Mouse (Mus musculus) c-Kit-negative CD71-positive TER-119-positive erythroid progenitor cells, embryonic 14.5 days (primary cell): ENCODE data around the gene Gpha2.

ENCODE experiments used
- DNase-seq: peaks from one replicate; pipeline ENCODE4 v3.0.0-alpha.2; 2013; ENCODE audit warnings: low read depth, low spot score

The Gpha2 gene

GRCm38 (mm10) chr19:6241274-6242107, 15.3 kb downstream of the Gpha2 start, which contains the start of gene Atg2a:
Gene Atg2a (plus strand): TSS chr19:6241668.
- peak; percentile 98 for DNase-seq

- no peak for DNase-seq
Observed at GRCm38 (mm10) chr19:6242281-6242680, 16.1 kb downstream of the Gpha2 start.

DNA sequence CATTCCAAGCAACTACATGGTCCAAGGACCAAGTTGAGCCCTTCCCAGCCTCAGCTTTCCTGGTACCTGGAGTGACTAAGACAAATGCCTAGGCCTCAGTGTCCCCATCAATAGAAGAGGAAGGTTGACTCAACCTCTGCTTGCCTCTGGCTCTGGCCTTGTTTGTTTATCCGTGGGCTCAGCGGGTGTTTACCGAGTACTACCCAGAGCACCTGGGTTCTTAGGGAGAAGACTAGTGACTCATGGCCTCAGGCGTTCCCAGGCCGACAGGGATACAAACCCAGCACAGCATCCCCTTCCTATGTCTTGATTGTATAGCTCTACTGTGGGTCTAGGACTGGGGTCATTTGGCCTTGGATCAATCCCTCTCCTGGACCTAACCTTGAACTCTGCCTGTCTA, 17.0 kb downstream of the Gpha2 start:
- no peak for DNase-seq

GRCm38 (mm10) chr19:6245806-6246205, 19.6 kb downstream of the Gpha2 start:
- DNase-seq, result no peak

DNA sequence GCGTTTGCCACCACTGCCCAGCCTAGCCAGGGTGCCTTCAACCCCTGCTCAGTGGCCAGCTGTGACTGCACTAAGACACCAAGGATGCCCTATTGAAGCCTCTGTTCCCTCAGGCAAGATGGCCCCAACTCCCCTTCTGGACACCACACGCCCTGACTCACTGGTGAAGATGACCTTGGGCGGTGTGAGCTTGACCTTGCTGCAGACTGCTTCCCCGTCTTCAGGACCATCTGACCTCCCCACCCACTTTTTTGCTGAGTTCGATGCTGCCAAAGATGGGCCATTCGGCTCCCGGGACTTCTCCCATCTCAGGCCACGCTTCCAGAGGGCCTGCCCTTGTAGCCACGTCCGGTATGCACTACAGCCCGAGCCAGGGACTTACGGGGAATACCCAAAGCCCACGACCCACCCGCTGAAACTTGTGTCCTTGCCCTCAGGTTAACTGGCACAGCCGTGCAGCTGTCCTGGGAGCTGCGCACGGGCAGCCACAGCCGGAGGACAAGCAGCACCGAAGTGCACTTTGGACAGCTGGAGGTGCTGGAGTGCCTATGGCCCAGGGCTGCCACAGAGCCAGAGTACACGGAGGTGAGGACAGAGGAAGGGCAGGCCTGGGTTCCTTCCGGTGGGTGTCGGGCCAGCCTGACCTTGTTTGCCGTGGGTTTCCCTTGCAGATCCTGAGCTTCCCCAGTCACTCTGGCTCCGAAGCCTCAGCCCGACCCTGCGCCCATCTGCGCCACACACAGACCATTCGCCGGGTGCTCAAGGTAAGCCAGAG, 21.5 kb downstream of the Gpha2 start:
- no peak for DNase-seq

DNA sequence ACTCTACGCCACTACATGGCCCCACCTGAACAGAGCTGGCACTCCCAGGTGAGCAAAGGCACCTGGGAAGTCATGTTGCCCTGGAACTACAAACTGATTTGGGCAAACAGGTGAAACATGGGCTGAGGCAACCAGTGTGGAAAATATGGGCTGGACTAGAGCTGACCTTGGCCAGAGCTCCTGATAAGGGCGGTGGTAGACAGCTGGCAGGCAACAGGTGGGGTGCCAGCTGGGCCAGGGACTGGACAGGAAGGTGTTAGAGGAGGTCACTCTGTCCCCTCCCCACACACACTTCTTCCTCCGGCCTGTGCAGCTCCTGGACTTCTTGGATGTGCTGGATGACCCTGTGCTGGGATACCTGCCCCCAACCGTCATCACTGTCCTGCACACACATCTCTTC, 26.8 kb downstream of the Gpha2 start:
- DNase-seq, result no peak

DNA sequence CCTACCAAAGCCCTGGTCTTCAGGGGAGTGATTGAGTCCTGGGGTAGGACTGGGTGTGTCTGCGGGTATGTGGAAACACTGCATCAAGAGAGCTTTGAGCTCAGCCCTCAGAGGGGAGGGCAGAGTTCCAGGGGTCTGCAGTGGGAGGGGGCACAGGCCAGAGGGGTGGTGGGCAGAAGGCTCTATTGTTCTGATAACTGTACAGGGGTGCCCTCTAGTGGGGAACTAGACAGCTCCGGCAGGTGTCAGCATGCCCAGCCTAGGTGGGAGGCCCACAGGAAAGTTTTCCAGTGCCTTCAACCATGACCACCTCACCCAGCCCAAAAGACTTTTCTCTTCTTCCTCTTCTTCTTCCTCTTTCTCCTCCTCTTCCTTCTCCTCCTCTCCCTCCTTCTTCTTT, 34.2 kb downstream of the Gpha2 start:
- DNase-seq, result no peak

DNA sequence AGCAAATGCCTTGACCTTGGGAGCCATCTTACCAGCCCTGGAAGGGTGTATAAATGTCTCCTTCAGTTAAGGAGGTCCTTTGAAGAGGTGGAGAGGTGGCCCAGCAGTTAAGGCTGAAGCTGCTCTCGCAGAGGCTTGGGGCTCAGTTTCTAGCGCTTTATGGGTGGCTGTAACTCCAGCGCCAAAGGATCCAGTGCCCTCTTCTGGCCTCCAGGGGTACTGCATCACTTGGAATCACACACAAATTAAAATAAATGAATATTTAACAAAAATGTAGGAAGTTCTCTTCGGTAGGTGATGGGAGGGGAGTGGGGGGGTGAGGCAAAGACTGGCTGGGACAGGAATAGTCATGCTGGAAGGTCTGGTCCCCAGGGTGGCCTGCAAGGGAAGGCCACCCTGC, 34.8 kb downstream of the Gpha2 start:
- no peak for DNase-seq

DNA sequence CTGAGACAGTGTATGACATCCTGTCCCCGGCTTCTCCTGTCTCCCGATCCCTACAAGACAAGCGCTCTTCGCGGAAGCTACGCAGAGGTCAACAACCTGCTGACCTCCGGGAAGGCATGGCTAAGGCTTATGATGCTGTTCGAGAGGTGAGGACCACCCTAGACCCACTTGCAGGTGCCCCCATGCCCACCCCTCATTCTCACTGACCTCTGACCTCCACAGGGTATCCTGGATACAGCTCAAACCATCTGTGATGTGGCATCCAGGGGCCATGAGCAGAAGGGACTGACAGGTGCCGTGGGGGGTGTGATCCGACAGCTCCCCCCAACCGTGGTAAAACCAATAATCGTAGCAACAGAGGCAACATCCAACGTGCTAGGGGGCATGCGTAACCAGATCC, 35.2 kb downstream of the Gpha2 start:
- no peak for DNase-seq

DNA sequence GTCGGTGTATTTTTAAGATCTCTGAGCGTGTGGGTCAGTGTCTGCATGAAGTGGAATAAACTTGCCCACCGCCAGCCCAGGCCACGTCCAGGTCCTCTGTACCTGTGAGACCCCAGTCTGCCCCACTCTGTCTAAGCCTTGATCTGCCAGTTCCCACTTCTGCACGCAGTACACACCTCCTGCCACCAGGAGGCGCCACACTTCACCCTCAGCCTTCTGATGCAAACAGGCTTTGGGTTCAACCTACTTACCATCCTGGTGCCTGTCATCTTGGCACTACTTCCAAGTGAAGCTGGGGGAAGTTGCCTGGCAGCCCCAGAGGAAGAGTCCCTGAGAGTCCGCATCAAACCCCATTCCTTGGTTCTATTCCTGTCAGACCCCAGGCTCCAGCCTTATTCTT, 36.0 kb downstream of the Gpha2 start:
- peak; percentile 61 for DNase-seq

GRCm38 (mm10) chr19:6262839-6263433, 36.8 kb downstream of the Gpha2 start:
- no peak for DNase-seq

DNA sequence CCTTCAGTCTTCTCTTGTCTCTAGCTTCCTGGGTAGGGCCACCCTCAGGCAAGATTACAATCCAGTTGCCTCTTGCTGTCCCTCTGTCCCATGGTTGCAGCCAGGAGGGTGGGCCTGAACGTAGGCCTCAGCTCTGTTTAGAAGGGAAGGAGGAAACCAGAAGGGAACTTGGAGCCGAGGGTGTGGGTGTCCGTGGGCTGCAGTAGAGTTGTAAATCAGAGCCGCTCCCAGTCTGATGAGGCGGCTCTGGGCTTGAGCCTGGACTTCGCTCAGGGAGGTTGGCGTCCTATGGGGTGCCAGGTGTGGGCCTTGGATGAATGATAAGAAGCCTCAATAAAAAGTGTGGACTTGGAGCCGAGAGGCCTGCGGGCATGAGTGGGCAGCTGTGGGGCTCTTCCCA, 38.0 kb downstream of the Gpha2 start:
- no peak for DNase-seq

DNA sequence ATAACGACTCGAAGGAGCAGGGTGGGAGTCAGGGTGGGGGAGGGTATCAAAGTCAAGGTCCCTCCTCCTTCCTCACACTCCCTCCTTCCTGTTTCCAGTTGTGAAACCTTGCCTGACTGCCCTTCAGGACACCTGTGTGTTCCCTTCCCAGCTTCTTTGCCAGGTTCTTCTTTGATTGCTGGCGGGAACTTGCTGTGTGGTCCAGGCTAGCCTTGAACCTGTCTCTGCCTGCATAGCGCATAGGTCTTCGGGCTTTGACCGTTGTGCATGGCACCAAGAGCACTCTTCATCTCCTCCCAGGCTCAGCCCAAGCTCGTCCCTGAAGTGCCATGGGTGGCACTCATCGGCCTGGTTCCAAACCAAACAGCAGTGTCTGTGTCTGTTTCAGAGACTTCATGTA, 38.8 kb downstream of the Gpha2 start:
- no peak for DNase-seq

- no peak for DNase-seq
Observed at GRCm38 (mm10) chr19:6265727-6266182, 39.6 kb downstream of the Gpha2 start.

DNA sequence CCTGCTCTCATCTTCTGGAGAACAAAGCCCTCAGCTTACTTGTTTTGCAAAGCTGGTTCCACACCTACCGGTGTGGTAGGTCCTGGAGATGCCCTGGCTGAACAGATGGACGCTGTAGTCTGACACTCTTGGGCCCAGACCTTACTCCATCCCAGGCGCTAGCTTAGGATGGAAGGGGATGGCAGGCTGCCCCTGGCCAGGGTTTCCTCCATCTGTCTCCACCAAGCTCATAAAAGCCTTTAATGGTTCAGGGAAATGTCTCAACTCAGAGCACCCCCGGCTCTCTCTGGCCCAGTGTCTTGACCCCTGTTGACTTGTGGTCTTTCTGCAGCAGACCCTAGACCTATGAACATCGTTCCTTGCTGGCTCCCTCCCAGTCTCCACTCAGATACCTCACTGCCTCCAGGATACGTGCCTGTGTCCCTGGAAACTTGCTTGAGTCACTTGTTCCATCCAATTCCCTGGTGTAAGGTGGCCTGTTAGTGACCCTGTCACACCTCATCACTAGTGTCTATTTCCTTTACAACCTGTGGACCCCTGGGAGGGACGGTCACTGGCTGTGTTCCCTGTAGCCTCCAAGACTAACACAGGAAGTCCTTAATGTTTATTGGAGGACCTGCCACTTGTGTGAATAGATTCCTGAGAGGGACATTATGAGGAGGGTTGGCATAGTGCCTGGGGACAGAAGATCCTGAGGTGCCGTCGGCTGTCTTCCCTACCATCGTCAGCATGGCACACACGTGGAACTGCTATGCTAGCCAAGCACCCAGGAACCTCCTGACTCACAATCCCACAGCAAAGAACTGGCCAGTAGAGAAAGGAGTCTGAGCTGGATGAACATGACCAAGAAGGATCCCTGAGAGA, 41.4 kb downstream of the Gpha2 start:
- no peak for DNase-seq

DNA sequence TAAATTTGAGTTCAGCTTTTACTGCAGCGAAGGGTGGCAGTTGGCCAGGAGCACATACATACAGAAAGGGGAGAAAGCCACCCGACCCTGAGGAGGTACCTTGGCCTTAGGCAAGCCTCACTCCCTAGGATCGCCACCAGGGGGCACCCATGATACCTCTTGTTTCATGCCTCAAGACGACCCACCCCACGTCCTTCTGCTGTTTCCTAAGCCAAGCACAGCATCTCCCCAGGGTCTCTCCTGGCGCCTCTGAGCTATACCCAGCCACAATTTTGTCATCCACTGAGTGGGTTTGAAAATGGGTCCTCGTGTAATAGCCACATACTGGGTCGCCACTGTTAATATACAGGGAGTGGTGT, 42.0 kb downstream of the Gpha2 start:
- DNase-seq, result peak; percentile 73

DNA sequence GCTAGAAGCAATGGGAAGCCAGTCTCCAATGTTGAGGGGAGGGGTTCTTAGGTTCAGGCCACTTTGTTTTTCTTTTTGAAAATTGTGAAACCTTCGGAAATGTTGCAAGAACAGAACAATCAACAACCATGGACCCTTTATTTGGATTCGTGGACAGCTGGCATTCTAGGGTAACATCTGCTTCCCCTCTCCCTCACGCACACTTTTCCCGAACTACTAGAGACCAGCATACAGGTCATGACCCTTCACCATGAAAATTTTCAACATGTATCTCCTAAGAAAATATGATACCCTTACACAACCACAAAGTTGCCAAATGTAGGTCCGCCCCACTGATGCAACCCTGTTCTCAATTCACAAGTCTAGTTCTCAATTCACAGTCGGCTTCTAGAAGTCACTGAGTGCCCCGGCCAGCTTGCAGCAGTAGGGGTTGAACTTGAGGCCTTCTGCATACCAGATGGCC, 42.5 kb downstream of the Gpha2 start:
- no peak for DNase-seq

DNA sequence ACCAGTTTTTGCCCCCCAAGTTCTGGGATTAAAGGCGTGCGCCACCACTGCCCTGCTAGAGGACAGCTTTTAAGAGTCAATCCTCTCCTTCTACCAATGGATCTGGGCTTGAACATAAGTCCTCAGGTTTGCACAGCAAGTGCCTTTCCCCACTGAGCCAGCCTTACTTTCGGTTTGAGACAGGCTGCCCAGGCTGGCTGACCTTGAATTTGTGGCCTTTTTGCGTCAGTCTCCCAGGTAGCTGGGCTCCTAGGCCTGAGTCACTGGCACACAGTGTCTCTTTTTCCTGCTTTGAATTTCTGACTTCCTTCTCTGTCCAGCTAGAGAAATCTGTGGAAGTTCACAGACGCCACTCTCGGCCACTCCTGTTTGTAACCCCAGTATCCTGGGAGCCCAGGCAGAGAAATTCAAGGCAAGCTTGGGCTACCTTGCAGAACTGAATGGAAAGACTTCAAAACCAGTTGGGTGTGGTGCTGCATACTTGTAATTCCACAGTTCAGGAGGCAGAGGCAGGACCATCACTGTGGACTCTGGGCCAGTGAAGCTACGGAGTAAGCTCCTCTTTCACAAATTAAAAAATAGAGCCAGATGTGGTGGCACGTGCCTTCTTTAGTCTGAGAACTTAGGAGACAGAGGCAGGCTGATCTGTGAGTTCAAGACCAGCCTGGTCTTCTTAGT, 43.8 kb downstream of the Gpha2 start:
- no peak for DNase-seq

DNA sequence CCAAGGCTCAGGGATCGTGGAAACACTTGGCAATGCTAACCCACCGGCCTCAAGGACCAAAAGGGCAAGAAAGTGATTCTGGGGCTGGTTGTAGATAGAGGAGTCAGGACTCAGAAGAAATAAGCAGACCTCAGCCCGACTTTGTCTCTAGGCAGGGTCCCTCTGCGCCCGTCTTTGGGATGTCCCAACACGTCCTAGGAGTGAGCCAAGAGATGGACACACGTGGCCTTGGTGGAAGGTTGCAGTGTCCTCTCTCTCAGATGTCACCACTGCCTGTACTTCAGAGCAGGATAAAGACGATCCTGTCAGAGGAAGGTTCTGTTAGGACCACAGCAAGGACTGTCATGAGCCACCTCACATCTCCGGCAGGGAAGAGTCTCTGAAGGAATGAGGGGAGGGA, 44.5 kb downstream of the Gpha2 start:
- no peak for DNase-seq

GRCm38 (mm10) chr19:6271206-6271605, 45.0 kb downstream of the Gpha2 start:
- DNase-seq, result no peak

DNA sequence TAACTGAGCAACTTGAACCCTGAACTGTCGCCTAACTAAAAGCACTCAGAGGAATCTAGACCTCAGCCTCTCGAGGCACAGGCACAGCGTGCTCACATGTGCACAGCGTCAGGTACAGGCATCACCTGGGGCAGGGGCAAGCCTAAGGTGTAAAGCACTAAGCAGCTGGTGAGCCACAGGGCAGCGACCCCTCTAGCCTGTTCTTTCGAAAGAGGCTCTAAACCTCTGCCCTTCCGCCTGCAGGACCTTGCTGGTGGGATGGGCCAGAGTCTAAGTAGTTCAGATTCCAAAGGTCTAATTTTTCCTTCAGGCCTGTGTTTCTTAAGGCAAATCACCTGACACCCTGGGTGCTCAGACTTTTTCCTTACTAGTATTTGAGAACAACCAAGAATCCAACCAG, 45.9 kb downstream of the Gpha2 start:
- DNase-seq, result no peak
